Mouse (Mus musculus): ENCODE measurements around the gene Cavin1.

Gene Cavin1

DNA sequence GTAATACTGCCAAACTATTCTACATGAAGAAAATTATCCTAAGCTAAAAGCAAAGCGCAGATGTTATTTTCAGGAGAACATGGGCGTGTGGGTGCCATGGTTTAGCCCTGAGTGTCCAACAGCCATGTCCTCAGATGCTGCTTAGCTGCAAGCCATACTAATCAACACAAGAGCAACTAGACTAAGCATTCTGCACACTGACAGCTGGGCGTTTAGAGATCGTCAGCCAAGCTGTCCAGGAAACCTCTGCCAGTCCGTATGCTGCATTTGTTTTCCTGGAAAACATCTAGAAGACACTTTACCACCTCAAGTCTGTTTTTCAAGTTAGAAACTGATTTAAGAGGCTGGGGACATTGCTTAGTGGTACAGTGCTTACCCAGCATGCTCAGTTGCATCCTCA, 56.3 kb downstream of the Cavin1 start:
- DNase-seq (ENCODE audit: low read depth, low spot score) = no peak

GRCm38 (mm10) chr11:100912401-100913155, 58.1 kb downstream of the Cavin1 start:
- no peak for DNase-seq (ENCODE audit: low read depth, low spot score)

- no peak for DNase-seq (ENCODE audit: low read depth, low spot score)
These were observed 62.1 kb downstream of the Cavin1 start for GRCm38 (mm10) chr11:100908567-100908966.

DNA sequence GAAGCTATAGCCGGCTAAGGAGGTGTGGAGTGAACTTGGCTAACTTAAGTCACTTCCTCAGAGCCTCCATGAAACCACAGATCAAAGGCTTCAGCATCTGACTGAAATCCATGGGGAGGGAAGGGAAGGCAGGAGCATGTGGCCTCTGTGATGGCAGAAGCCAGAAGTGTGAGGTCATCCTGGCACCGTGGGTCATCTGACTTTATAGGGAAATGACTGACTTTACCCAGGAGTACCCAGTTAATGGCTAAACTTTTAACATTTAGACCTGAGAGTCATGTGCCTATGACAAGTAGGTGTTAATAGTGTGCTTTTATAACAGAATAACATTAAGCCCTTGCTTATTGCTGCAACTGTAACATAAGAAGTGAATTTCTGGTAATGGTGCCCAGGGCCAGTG, 62.6 kb downstream of the Cavin1 start:
- DNase-seq (ENCODE audit: low read depth, low spot score) = no peak

- DNase-seq (ENCODE audit: low read depth, low spot score) = no peak
These were observed 63.8 kb downstream of the Cavin1 start for GRCm38 (mm10) chr11:100906885-100907284.
